Mouse (Mus musculus) kidney, adult 9 months (tissue): ENCODE data around the gene Gpr150.

ENCODE experiments used
- DNase-seq: peaks from one replicate; pipeline ENCODE4 v3.0.0; 2022

Gene Gpr150

DNA sequence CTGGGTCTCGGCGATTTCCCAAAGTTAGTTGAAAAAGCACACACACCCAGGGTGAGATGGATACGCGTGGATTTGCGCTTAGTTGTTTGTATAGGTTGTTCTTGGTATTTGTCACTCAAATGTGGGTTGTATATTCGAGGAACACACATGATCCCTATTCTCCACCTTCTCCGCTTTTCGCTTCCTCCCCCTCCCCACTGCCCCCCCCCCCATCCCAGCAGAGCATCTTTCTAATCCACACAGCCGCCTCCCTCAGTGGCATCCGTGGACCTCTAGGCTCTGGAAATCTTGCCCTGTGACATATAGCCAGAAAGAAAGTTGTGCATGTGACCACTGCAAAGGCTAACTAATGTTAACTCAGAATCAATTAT is at the start of gene Gpr150:
Gene Gpr150, minus strand, starts transcription at position 101 of the 371 bp plus-strand sequence.
- no peak for DNase-seq

DNA sequence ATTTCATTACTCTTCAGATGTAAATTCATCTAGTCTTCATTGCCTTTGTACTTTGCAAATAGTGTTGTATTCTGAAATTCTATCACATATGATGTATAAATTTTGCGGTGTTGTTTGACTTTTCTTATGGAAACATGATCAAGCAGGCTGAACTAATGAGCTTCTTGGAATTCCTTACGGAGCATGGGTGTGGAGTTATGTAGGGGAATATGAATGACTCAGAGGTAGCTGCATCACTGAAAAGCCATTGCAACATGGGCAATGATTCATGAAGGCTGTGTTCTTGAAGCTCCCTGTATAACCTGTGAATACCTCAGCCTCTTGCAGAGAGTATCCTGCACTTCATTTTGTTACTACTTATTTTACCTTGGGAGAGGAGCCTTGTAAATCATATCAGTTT is 45.2 kb upstream of the Gpr150 start:
- no peak for DNase-seq

DNA sequence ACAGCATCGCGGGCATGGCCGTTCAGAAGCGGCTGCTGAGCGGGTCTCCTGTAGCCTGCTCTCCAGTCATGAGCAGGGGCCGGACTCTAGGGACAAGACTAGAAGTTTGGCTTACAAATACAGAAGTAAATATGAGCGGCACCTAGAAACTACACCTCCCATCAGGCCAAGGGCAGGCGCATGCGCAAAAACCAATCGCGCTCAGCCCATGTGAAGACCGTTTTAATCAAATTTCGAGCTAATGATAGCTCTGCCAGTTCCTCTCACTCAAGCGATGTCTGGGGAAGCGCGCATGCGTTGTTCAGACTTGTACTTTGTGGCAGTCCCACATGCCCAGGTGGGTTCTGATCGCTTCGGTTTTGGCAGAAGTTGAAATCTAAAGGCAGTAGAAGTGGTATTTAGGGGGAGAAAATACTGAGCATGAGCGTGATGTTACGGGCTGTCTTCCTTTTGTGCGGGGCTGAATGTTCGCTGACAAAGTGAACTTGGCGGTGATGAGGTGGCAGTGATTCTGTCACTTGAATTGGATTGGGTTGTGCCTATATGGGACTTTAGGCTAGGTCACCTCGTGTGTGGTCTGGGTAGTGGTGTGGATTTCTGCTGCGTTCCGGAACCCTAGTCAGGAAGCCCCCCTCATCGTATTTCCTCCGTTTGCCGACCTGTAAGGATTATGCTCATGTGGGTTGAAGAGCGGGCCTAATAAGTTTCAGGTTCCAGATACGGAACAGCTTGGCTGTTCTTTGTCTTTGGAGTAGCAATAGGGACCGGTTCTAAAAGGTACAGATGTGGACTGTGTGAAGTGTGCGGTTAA is 41.9 kb upstream of the Gpr150 start, which contains the start of the genes Arsk and Ttc37:
Gene Arsk, minus strand, starts transcription at position 168 of the 811 bp plus-strand sequence.
Gene Ttc37, plus strand, starts transcription at position 242 of the 811 bp plus-strand sequence.
- DNase-seq = peak; percentile 98

DNA sequence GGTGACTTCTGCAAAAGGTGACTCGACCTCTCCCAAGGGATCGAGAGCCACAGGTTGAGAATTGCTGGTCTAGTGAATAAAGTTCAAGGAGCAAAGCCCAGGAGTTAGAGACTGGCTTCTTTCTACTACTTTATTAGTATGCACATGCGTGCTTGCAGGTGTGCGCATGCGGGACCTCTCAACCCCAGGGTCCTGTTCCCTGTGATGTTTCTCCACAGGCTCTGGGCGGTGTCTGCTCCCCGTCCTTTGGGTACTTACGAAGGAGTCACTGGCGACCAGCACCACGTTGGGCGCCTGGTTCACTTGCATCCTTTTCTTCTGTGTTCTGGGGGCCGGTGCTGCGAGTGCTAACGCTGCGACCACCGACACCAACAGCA is 41.3 kb upstream of the Gpr150 start:
- DNase-seq = peak; percentile 75

DNA sequence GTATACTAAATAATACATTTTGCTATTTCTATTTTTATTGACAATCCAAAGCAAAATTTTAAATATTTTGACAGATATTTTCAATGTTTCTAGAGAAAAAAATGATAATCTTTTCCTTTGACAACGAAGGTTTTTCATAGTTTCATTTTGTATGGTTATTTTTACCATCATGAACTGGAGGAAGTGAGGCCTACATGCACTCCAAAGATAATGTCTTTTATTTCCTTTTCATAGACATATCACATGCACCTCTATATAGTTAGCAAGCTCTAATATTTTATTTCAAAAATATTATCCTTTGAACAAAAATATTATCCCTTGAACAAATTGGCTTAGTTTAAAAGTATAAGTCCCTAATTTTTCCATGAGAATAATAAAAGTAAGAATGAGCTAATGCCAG is 17.5 kb upstream of the Gpr150 start:
- no peak for DNase-seq

DNA sequence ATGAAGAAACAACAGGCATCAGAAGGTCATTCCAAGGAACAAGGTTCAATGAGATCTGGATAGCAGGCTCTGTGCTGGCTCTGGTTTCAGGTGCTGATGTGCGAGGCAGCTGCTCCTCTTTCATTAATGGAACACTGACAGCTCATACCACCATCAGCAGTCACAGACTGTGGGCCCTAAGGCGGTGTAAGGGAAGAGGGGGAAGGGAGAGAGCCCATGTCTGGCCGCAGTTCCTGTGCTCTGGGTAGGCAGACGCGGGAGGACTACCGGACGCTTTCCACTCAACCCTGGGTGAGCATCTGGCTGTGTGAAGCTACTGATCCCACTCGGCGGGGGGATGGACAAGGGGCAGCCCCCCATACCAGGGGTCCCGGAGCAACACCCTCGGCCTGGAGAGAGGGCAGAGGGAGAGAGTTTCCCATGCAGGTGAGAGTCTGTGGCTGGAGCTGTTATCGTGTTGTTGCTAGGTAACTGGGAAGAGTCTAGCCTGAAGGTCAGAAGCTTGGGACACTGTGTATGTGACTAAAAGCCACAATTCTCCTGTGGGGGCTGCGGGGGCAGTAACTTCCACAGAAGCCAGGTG is 7.7 kb upstream of the Gpr150 start:
- DNase-seq = no peak

DNA sequence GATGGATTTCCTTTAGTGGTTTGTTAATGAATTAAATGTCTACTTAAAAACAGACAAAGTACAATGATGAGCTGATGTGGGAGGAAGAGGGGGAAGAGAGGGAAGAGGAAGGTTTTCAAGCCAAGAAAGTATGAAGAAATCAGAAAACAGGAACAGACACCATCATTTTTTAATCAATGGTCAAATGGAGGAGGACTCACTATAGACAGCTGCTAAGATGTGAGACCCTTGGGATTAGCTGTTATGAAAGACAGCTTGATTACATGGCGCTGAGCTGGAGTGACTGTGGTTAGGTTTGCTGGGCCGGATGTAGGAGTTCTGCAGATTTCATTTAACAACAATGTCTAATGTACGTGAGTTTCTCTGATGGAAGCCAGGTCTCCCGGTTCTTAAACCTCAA is 6.8 kb upstream of the Gpr150 start:
- DNase-seq = no peak

DNA sequence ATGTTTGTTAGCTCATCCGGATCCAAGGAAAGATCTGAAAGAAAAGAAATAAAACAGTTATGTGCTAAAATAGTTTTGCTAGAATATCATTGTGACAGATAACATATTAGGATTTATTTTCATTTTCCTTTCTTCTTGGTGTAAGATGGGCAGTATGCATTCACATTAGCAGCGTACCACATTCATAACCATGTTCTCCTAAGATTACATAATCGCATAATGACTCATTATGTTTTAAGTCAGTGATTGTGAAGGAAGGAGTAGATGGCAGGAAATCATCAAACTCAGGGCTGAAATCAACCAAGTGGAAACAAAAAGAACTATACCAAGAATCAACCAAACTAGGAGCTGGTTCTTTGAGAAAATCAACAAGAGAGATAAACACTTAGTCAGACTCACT is 5.8 kb upstream of the Gpr150 start:
- DNase-seq = no peak

DNA sequence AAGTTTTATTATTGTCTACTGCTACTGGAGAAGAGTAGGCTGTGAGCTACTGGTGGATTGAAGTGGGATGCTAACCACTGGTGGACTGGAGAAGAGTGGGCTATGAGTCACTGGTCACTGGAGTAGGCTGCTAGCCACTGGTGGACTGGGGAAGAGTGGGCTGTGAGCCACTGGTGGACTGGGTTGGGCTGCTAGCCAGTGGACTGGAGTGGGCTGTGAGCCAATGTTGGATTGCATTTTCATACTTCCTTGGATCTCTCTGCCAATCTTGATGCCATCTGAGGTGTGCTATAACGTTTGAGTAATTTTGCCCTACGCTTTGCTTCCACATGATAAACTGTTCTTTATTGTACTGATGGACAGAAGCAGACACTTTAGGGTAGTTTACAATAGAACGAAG is 5.3 kb upstream of the Gpr150 start:
- no peak for DNase-seq

DNA sequence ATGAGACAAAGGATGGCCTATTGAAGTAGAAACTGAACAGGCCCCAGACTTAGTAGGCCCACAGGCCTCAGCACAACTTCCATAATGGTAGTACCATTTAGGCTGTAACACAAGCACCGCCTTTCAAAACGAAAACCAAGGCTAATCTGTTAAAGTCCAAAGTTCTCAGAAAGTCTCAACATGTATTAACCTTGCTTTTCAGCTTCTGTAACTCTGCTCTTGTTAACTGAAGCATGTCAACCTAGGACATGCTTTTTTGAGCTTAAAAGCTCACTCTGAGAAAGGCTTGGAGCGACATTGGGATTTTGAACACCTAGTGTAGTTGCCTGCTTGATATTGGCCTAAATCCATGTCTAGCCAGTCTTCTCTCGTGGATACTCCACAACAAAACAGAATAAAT is 2.8 kb upstream of the Gpr150 start:
- DNase-seq = peak; percentile 77

DNA sequence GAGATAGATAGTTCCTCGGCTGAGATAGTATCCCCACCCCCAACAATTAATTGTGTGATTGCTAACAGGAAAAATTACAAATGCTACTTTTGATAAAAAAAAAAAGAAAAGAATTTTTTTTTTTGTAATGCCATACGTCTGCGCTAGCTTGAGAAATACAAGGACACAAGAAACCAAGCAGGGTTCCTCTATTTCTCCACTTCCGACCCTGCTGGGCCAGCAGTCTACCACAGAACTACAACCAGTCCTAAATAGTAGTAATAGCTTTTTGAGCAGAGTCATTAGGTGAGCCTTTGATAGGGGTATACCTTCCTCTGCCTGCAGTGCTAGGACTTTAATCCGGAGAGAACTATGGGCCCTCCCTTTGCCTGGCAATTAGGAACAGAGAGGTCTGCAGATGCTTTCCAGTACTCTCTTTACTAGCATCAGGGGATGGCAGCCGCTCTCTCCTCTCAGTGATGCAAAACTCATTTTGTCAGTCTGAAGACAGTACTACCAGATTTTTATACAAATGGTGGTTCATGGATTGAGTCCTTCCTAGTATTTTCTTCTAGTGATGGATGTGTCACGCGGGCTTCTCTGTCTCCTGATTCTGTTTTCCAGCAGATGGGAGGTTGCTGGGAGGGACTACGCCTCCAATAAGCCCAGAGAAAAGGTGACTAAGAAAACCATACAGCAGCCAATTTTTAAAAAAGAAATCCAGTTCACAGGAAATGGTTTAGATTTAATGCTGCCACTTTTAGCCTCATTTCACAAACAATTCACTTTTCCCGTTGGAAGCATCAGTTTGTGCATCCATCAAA is 672 bp upstream of the Gpr150 start:
- DNase-seq = no peak

DNA sequence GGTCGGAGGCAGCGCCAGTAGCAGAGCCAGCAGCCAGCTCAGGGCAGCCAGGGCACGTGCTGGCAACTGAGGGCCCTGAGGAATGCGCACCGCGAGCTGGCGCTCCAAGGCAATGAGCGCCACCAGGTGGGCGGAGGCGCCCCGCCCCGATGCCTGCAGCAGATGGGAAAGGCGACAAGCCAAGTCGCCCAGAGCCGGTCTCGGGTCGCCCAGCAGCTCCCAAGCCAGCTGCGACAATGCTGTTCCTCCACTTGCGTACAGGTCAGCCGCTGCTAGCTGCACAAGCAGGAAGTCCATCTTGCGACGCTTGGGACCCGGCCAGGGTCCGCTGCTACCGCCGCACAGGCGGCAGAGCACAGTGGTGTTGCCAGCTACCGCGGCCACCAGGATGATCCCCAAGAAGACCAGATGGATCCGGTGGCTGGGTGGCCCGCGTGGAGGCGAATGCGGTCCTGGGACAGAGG is 503 bp downstream of the Gpr150 start:
- peak; percentile 82 for DNase-seq

DNA sequence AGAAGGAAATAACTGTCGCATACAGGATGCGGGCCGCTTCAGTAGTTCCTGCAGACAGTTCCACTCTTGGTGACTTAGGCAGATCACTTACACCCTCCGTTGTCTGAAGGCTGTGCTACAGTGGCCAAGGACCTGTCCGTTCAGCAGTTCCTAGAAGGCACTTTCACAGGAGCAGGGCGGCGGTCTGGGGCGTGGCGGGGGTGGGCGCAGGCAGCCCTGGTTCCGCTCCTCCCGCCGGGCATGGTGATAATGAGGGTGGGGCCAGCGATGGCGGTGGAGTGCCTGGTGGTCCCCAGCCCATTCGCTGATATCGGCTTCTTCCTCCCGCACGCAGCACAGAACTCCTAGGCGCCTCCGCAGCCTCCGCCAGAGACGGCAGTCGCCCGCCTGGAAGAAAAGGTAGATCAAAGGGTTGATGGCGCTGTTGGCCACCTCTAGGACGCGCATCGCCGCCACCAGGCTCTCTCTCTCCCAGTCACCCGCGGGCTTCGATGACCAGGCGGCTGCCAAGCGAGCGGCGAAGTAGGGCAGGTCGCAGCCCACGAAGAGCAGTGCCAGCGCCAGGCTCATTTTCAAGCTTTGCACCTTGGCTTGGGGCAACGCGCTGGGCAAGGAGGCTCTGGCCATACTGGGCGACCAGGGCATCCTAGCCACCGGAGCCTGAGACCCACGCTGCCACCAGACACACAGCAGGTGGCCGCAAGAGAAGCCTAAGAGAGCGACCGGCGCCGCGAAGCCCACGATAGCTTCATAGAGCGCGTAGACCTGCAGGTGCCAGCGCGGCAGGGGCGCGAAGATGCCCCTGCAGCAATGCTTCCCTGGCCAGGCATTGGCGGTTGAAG is 1.2 kb downstream of the Gpr150 start:
- peak; percentile 23 for DNase-seq

DNA sequence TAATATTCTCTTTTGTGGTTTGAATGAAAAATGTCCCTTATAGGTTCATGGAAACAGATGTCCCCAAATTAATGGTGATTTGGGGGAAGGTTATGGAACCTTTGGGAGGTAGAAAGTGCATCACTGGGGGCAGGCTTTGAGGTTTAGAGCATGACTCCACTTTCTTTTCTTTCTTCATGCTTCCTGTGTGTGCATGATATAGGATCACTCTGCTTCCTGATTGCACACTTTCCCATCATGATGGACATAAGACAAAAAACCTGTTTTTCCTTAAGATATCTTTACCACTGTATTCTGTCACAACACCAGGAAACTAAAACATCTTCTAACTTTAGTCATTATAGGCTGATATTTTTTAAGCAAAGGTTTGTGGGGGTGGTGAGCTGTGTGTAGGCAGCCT is 11.8 kb downstream of the Gpr150 start:
- DNase-seq = no peak

DNA sequence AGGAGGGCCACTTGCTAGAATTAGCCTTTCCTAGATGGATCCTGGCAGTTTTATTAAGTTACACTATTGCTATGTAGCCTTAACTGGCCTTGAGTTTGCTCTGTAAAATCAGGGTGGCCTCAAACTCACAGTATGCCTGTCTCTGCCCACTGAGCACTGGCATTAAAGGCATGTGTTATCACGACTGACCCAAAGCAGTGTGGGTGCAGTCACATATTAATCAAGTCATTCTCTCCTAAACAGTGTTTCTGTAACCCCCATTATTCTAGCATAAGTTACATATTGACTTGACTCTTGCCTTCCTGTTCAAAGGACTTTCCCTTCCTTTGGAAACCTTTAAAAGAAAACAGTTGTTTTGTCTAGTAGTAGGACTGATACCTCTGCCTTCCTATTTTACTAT is 14.3 kb downstream of the Gpr150 start:
- peak; percentile 67 for DNase-seq

DNA sequence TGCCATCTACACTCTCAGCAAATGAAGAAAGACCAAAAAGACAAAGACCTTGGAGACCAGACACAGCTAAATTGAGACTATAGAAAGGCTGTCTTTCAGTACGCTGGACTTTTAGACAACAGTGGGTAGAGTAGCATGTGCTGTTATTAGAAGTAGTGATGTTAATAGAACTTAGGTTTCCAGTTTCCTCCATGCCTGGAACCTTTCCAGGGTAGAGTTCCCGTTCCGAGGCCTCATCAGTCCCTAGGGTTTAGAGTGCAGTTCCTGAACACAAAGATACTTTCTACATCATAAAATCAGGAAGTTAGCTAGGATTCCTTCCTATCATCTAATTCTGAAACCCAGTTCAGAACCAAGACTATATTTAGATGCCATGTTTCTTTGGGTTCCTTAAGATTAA is 32.2 kb downstream of the Gpr150 start:
- peak; percentile 27 for DNase-seq

DNA sequence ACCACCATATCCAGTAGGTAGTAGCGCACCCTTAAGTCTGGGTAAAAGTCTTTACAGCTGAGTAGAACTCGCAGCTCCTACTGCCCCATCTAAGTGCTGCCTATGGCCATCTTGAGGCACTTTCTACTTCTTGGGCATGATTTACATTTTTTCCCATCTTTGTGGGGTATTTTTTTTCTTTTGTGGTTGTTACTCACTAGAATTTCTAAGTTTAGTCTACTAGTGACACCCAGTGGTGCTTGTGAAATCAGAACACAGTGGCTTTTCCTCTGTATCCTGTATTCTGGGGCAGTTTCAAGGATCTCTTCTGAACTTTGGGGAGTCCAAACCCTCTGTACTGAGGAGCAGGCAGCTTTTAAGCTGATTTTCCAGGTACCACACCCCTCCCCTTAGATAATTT is 35.0 kb downstream of the Gpr150 start:
- DNase-seq = peak; percentile 47

DNA sequence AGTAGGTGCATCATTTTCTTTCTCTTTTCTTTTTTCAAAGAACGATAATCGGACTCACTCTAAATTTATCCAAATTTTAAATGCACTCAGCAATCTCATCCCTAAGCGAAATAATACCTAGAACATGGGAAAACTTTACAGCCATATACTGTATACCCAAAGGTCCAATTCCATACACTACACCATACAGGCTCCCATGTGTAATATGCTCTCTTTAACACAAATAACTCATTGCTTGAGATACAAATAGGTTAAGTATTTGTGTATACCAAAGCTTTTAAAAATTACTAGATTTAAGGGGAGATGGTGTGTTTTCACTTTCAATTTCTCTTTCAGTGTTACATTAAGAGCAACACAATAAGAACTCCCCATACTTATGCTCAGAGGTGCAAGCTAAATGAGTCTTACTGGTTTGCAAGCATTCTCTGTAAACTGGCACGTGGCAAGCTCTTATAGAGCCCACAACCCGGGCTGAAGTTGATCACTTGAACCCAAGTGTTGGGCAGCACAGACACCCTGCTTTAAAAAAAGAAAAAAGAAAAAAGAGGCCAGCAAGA is 37.9 kb downstream of the Gpr150 start:
- no peak for DNase-seq

DNA sequence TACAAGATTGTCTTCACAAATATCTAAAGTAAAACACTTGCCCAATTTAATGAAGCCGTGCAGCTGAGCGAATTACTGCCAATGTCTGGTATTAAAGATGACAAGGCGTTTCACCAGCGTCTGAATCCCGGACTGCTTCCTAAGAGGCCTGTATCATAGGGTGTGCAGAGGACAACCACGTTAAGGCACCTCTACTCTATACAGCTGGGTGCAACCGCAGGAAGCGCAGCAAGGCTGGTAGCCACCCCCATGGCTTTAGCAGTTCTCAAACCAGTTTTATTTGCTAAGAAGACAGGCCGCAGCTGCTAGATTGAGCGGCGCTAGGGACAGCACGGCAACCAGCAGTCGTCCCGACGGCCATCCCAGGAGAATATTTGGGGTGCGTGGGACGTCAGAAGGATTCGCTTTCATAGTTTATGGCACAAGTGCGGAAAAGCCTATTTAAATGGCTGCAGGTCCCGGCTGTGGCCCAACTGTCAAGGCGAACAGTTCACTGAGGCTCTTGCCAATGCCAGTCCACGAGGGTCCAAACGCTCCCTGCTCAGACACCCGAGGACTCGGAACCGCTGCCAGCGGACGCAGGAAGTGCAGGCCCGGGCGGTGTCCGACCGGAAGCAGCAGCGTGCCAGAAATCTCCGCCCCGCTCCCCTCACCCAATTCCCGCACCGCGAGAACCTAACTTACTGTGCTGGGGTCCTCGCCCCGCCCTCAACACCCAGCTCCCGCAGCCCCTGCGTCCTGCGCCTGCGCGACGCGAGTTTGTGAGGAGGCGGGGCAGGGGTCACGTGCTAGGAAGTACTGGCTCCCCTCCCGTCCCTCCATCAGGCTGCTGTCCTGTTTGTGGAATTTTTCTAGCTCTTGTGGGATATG is 38.6 kb downstream of the Gpr150 start, which contains the start of gene Rfesd:
Gene Rfesd, minus strand, starts transcription at position 746 of the 870 bp plus-strand sequence.
- peak; percentile 99 for DNase-seq

DNA sequence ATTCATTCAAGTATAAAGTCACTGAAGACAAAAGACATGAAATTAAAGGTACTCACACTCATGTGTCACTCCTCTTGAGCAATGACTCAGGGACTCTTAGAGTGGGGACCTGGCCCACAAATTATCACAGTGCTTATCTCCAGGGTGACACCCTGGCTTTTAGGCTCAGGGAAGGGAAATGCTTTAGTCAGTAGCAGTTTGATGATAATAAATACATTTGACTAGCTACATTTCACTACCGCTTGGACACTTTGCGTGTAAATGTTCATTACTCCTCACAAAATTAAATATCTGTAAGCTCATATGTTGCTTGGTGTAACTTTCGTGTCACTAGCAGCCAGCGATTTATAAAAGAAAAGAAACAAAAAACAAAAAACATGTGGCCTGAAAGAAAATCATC is 39.3 kb downstream of the Gpr150 start:
- no peak for DNase-seq

DNA sequence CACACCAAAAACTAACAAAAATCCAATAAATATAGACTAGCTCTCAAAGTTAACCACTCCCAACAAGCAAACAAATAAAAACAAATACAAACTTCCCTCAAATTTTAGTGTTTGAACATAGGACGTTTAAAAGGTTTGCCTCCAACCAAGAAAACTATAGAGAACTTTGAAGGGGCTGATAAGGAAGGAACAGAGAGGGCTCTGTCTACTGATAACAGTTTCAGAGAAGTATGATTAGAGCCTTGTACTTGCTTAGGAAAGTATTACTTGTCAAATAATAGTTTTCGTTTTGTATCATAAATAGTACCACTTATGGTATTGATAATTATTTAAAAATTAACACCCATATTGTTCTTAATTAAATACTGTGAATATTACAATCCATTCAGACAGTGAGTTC is 42.3 kb downstream of the Gpr150 start:
- no peak for DNase-seq
